Mouse (Mus musculus) heart, embryonic 16.5 days (tissue): ENCODE measurements around the gene Pla2g12b. TPM values are rescaled to one million over a fixed set of nuclear protein-coding genes. Genes with fewer than 3 reads are reported as not detected.

Source experiments
- ATAC-seq: fragments of 200-750 bp; cut with Nextera tagmentation; replicated peaks from 2 replicates; pipeline ENCODE4 v1.8.0; 2017; ENCODE audit warnings: moderate number of reproducible peaks; ENCODE audit not compliant: insufficient read depth, low FRiP score; ENCODE audit errors: extremely low read depth
- H3K27ac ChIP-seq: fragments of 300-500 bp; sonication (generic); 2 replicates; pipeline ENCODE4 v1.5.1; 2014; ENCODE audit warnings: mild to moderate bottlenecking, low read length, control low read depth, moderate library complexity
- H3K27me3 ChIP-seq: fragments of 300-500 bp; sonication (generic); 2 replicates; pipeline ENCODE4 v1.6.1; 2014; ENCODE audit warnings: low read length, mixed read lengths; ENCODE audit not compliant: control insufficient read depth, insufficient read depth
- H3K36me3 ChIP-seq: fragments of 300-500 bp; sonication (generic); 2 replicates; pipeline ENCODE4 v1.6.1; 2014; ENCODE audit not compliant: control insufficient read depth, insufficient read depth
- H3K4me1 ChIP-seq: fragments of 300-500 bp; sonication (generic); 2 replicates; pipeline ENCODE4 v1.6.1; 2014; ENCODE audit warnings: low read length, mixed read lengths; ENCODE audit not compliant: control insufficient read depth, insufficient read depth
- H3K4me2 ChIP-seq: fragments of 300-500 bp; sonication (generic); 2 replicates; pipeline ENCODE4 v1.6.1; 2014; ENCODE audit warnings: low read depth, mild to moderate bottlenecking, control low read depth, low read length
- H3K4me3 ChIP-seq: fragments of 300-500 bp; sonication (generic); 2 replicates; pipeline ENCODE4 v1.5.1; 2014; ENCODE audit warnings: mild to moderate bottlenecking, control low read depth, low read length
- H3K9ac ChIP-seq: fragments of 300-500 bp; sonication (generic); 2 replicates; pipeline ENCODE4 v1.6.1; 2014; ENCODE audit warnings: low read length, control low read depth
- H3K9me3 ChIP-seq: fragments of 300-500 bp; sonication (generic); replicated peaks from 2 replicates; pipeline ENCODE4 v1.6.1; 2016; ENCODE audit warnings: low read length; ENCODE audit not compliant: control insufficient read depth
- WGBS: fragments of 180-500 bp; shearing (Covaris S2); extraction: QIAGEN DNeasy Blood & Tissue Kit; methylation state at CpG from one replicate; pipeline ENCODE4 v1.1.7; 2014; 5-methylcytosine and 5-hydroxymethylcytosine counted together
- polyA plus RNA-seq: library from polyadenylated mRNA; unstranded; fragments of >200 nt; fragmentation: Nextera tagmentation; extraction: Ambion mirVana; gene quantifications from 2 replicates; pipeline ENCODE4 v1.2.1, GENCODE M21; 2015

Pla2g12b gene
- polyA plus RNA-seq, 1 experiment from 2014 or later = 0.30 TPM

GRCm38 (mm10) chr10:59444106-59444505 is 40.6 kb downstream of the Pla2g12b start:
- H3K27me3 ChIP-seq = no peaks in the 10 kb centered on the region
- no peak for ATAC-seq
- H3K9ac ChIP-seq = no peak overlapping the region
- H3K4me1 ChIP-seq = peaks cover 45% of the 10 kb centered on the region
- H3K9me3 ChIP-seq = no peaks in the 10 kb centered on the region
- no peak overlapping the region for H3K4me2 ChIP-seq
- H3K36me3 ChIP-seq = no peaks in the 10 kb centered on the region
- no peak overlapping the region for H3K27ac ChIP-seq
- 79% methylated on average over 3 of the region's 3 CpGs for WGBS
- H3K4me3 ChIP-seq = no peak overlapping the region

- H3K4me3 ChIP-seq = no peak overlapping the region
- H3K4me2 ChIP-seq = no peak overlapping the region
- ATAC-seq = no peak
- no peak overlapping the region for H3K27ac ChIP-seq
- H3K4me1 ChIP-seq = peaks cover 40% of the 10 kb centered on the region
- no peak overlapping the region for H3K9ac ChIP-seq
- no peaks in the 10 kb centered on the region for H3K9me3 ChIP-seq
- WGBS = 53% methylated on average over 8 of the region's 8 CpGs
- no peaks in the 10 kb centered on the region for H3K27me3 ChIP-seq
- H3K36me3 ChIP-seq = no peaks in the 10 kb centered on the region
These were observed 41.2 kb downstream of the Pla2g12b start for GRCm38 (mm10) chr10:59444635-59445034.

- Histone ChIP-seq H3K4me1 (peaks cover 32% of the 10 kb centered on the region), H3K4me3 (no peak overlapping the region)
These were observed 43.5 kb downstream of the Pla2g12b start for GRCm38 (mm10) chr10:59446911-59447437.

GRCm38 (mm10) chr10:59447546-59447945 is 44.1 kb downstream of the Pla2g12b start:
- Histone ChIP-seq H3K4me3 (no peak overlapping the region), H3K36me3 (0 out of 2 replicates have a peak, but pooled peaks cover 3% of the 10 kb centered on the region), H3K4me1 (peaks cover 30% of the 10 kb centered on the region), H3K27me3 (no peaks in the 10 kb centered on the region), H3K27ac (peak overlapping the region; percentile 53), H3K9me3 (no peaks in the 10 kb centered on the region), H3K9ac (no peak overlapping the region), H3K4me2 (no peak overlapping the region)
- 39% methylated on average over 9 of the region's 9 CpGs for WGBS
- ATAC-seq = no peak

More at GRCm38 (mm10) chr10:59446911-59447437, 43.5 kb downstream of the Pla2g12b start:
- Histone ChIP-seq H3K27ac (peak overlapping the region; percentile 53), H3K36me3 (0 out of 2 replicates have a peak, but pooled peaks cover 3% of the 10 kb centered on the region), H3K9ac (no peak overlapping the region), H3K4me2 (peak overlapping the region; percentile 13; the same call in 1 of the 2 replicates), H3K27me3 (no peaks in the 10 kb centered on the region), H3K9me3 (no peaks in the 10 kb centered on the region)
- ATAC-seq = no peak
- 70% methylated on average over 10 of the region's 10 CpGs for WGBS

- Histone ChIP-seq H3K27ac (no peak overlapping the region), H3K4me3 (no peak overlapping the region), H3K27me3 (no peaks in the 10 kb centered on the region), H3K9ac (no peak overlapping the region), H3K4me2 (no peak overlapping the region), H3K4me1 (0 out of 2 replicates have a peak, but pooled peaks cover 5% of the 10 kb centered on the region), H3K36me3 (peaks cover 6% of the 10 kb centered on the region), H3K9me3 (no peaks in the 10 kb centered on the region)
- peak; percentile 78 for ATAC-seq
- 42% methylated on average over 5 of the region's 5 CpGs for WGBS
These were observed 48.4 kb downstream of the Pla2g12b start for GRCm38 (mm10) chr10:59451839-59452238.

GRCm38 (mm10) chr10:59454631-59455030 is 51.2 kb downstream of the Pla2g12b start:
- H3K4me2 ChIP-seq = no peak overlapping the region
- WGBS = 94% methylated on average over 15 of the region's 15 CpGs
- ATAC-seq = no peak
- H3K4me3 ChIP-seq = no peak overlapping the region
- H3K27ac ChIP-seq = no peak overlapping the region
- peaks cover 6% of the 10 kb centered on the region for H3K36me3 ChIP-seq
- no peaks in the 10 kb centered on the region for H3K27me3 ChIP-seq
- H3K4me1 ChIP-seq = no peaks in the 10 kb centered on the region
- H3K9ac ChIP-seq = no peak overlapping the region
- H3K9me3 ChIP-seq = no peaks in the 10 kb centered on the region

GRCm38 (mm10) chr10:59459767-59460166 is 56.3 kb downstream of the Pla2g12b start:
- Histone ChIP-seq H3K9ac (no peak overlapping the region), H3K27ac (no peak overlapping the region), H3K4me2 (no peak overlapping the region), H3K9me3 (no peaks in the 10 kb centered on the region), H3K4me1 (peaks cover 4% of the 10 kb centered on the region; the same call in 1 of the 2 replicates), H3K36me3 (no peaks in the 10 kb centered on the region), H3K4me3 (no peak overlapping the region), H3K27me3 (no peaks in the 10 kb centered on the region)
- ATAC-seq = no peak
- WGBS = 91% methylated on average over 12 of the region's 12 CpGs

GRCm38 (mm10) chr10:59462307-59462706 is 58.8 kb downstream of the Pla2g12b start:
- H3K4me3 ChIP-seq = no peak overlapping the region
- ATAC-seq = no peak

GRCm38 (mm10) chr10:59465546-59465945 is 62.1 kb downstream of the Pla2g12b start:
- ATAC-seq = no peak
- H3K27me3 ChIP-seq = no peaks in the 10 kb centered on the region
- WGBS = 90% methylated on average over 3 of the region's 3 CpGs
- H3K4me3 ChIP-seq = no peak overlapping the region
- no peak overlapping the region for H3K27ac ChIP-seq
- no peak overlapping the region for H3K4me2 ChIP-seq
- no peaks in the 10 kb centered on the region for H3K9me3 ChIP-seq
- H3K36me3 ChIP-seq = no peaks in the 10 kb centered on the region
- H3K9ac ChIP-seq = no peak overlapping the region
- peaks cover 15% of the 10 kb centered on the region for H3K4me1 ChIP-seq

More at GRCm38 (mm10) chr10:59462307-59462706, 58.8 kb downstream of the Pla2g12b start:
- Histone ChIP-seq H3K27me3 (no peaks in the 10 kb centered on the region), H3K4me1 (peaks cover 4% of the 10 kb centered on the region; the same call in 1 of the 2 replicates), H3K27ac (no peak overlapping the region), H3K36me3 (no peaks in the 10 kb centered on the region), H3K9ac (no peak overlapping the region), H3K9me3 (no peaks in the 10 kb centered on the region), H3K4me2 (no peak overlapping the region)
- WGBS = 78% methylated on average over 6 of the region's 6 CpGs
